Mouse (Mus musculus): ENCODE results near the gene Wfs1.

Gene Wfs1

GRCm38 (mm10) chr5:36933383-36933782, 55.6 kb downstream of the Wfs1 start:
- DNase-seq (ENCODE audit: low read depth, low spot score) = no peak

- DNase-seq (ENCODE audit: low read depth, low spot score) = no peak
Measured at GRCm38 (mm10) chr5:36929376-36929775, 59.6 kb downstream of the Wfs1 start.

- DNase-seq (ENCODE audit: low read depth, low spot score) = no peak
Measured at GRCm38 (mm10) chr5:36928701-36929100, 60.3 kb downstream of the Wfs1 start.

- no peak for DNase-seq (ENCODE audit: low read depth, low spot score)
Measured at GRCm38 (mm10) chr5:36923826-36924700, 64.9 kb downstream of the Wfs1 start.

- DNase-seq (ENCODE audit: low read depth, low spot score) = no peak
Measured at GRCm38 (mm10) chr5:36922811-36923210, 66.2 kb downstream of the Wfs1 start.

GRCm38 (mm10) chr5:36921871-36922270, 67.1 kb downstream of the Wfs1 start:
- DNase-seq (ENCODE audit: low read depth, low spot score) = no peak

GRCm38 (mm10) chr5:36920072-36920471, 68.9 kb downstream of the Wfs1 start:
- DNase-seq (ENCODE audit: low read depth, low spot score) = no peak

- DNase-seq (ENCODE audit: low read depth, low spot score) = no peak
Measured at GRCm38 (mm10) chr5:36918016-36918415, 71.0 kb downstream of the Wfs1 start.

- no peak for DNase-seq (ENCODE audit: low read depth, low spot score)
Measured at GRCm38 (mm10) chr5:36917245-36917644, 71.8 kb downstream of the Wfs1 start.

GRCm38 (mm10) chr5:36916581-36916980, 72.4 kb downstream of the Wfs1 start:
- no peak for DNase-seq (ENCODE audit: low read depth, low spot score)

Data from CD4-positive helper T cell, adult 2 months (primary cell).